Mouse (Mus musculus) liver, adult 2 months (tissue): ENCODE measurements at regions not wholly inside any gene's neighbourhood (a gene's known extent, or its start where the extent isn't known, plus 50 kb on each side); places are given as distances from the start of the nearest gene placed in this dataset.
A peak's percentile ranks its signal among the peaks of the same experiment; 100 is the strongest.

Source experiments
- DNase-seq: peaks from one replicate; pipeline ENCODE4 v3.0.0-alpha.2; 2011; ENCODE audit warnings: low read depth, low spot score; ENCODE audit errors: extremely low read depth
- H3K27ac ChIP-seq: fragments of 200-500 bp; replicated peaks from 2 replicates; pipeline ENCODE4 v1.5.1; 2012; ENCODE audit warnings: low read depth, mild to moderate bottlenecking, control low read depth, inconsistent platforms, low read length; ENCODE audit not compliant: insufficient read depth
- H3K27me3 ChIP-seq: fragments of 200-500 bp; 2 replicates; pipeline ENCODE4 v1.6.1; 2012; ENCODE audit warnings: mild to moderate bottlenecking, moderate library complexity, low read length, inconsistent platforms; ENCODE audit not compliant: control insufficient read depth, insufficient read depth
- H3K36me3 ChIP-seq: fragments of 200-500 bp; 2 replicates; pipeline ENCODE4 v1.6.1; 2012; ENCODE audit warnings: low read length, inconsistent platforms; ENCODE audit not compliant: control insufficient read depth, insufficient read depth
- H3K4me1 ChIP-seq: fragments of 200-500 bp; 2 replicates; pipeline ENCODE4 v1.6.1; 2011; ENCODE audit warnings: low read length; ENCODE audit not compliant: control insufficient read depth, insufficient read depth
- H3K4me3 ChIP-seq: fragments of 200-500 bp; 2 replicates; pipeline ENCODE4 v1.5.1; 2011; ENCODE audit warnings: low read depth, mild to moderate bottlenecking, control low read depth, low read length, moderate library complexity; ENCODE audit not compliant: insufficient read depth
- H3K79me2 ChIP-seq: fragments of 200-500 bp; 2 replicates; pipeline ENCODE4 v1.6.1; 2012; ENCODE audit warnings: inconsistent platforms, mild to moderate bottlenecking, low read length, moderate library complexity; ENCODE audit not compliant: control insufficient read depth, insufficient read depth
- H3K9ac ChIP-seq: fragments of 200-500 bp; 2 replicates; pipeline ENCODE4 v1.6.1; 2012; ENCODE audit warnings: low read depth, mild to moderate bottlenecking, control low read depth, inconsistent platforms, low read length
- CTCF ChIP-seq: fragments of 200-500 bp; IDR thresholded peaks from 2 replicates; pipeline ENCODE4 v1.5.1; 2011; ENCODE audit warnings: low read depth, low read length, control low read depth
- POLR2A ChIP-seq: fragments of 200-500 bp; IDR thresholded peaks from 2 replicates; pipeline ENCODE4 v1.6.1; 2011; ENCODE audit warnings: low read length, control low read depth; ENCODE audit not compliant: insufficient read depth; ENCODE audit errors: extremely low read depth
- WGBS: fragments of 180-500 bp; shearing (Covaris S2); methylation state at CpG from one replicate; pipeline ENCODE4 v1.1.7; 2018; 5-methylcytosine and 5-hydroxymethylcytosine counted together

- Histone ChIP-seq H3K9ac (no peak overlapping the region), H3K4me1 (no peaks in the 10 kb centered on the region), H3K4me3 (no peak overlapping the region), H3K36me3 (no peaks in the 10 kb centered on the region), H3K27ac (no peak overlapping the region), H3K79me2 (no peaks in the 10 kb centered on the region), H3K27me3 (no peaks in the 10 kb centered on the region)
- DNase-seq, result no peak
- TF ChIP-seq CTCF, result no peak
- TF ChIP-seq POLR2A, result no peak
- WGBS, result 61% methylated on average over 3 of the region's 3 CpGs
These were observed 89.0 kb upstream of the Id4 start for GRCm38 (mm10) chr13:48171994-48172393.

GRCm38 (mm10) chr13:48192476-48192875 lies 68.6 kb upstream of the Id4 start:
- WGBS, result 83% methylated on average over 2 of the region's 2 CpGs
- no peak overlapping the region for H3K9ac ChIP-seq
- no peaks in the 10 kb centered on the region for H3K36me3 ChIP-seq
- TF ChIP-seq POLR2A (no peak), CTCF (no peak)
- H3K27ac ChIP-seq, result no peak overlapping the region
- H3K4me1 ChIP-seq, result no peaks in the 10 kb centered on the region; the same call in 1 of the 2 replicates
- H3K27me3 ChIP-seq, result no peaks in the 10 kb centered on the region
- H3K79me2 ChIP-seq, result no peaks in the 10 kb centered on the region
- DNase-seq, result no peak
- no peak overlapping the region for H3K4me3 ChIP-seq

- Histone ChIP-seq H3K79me2 (no peaks in the 10 kb centered on the region), H3K27ac (no peak overlapping the region), H3K36me3 (no peaks in the 10 kb centered on the region), H3K4me3 (no peak overlapping the region), H3K9ac (no peak overlapping the region), H3K27me3 (no peaks in the 10 kb centered on the region), H3K4me1 (no peaks in the 10 kb centered on the region; the same call in 1 of the 2 replicates)
- WGBS, result 57% methylated on average over 5 of the region's 5 CpGs
- peak; percentile 85 for DNase-seq
- TF ChIP-seq POLR2A, result no peak
- no peak for TF ChIP-seq CTCF
These were observed 67.1 kb upstream of the Id4 start for GRCm38 (mm10) chr13:48193942-48194341.

GRCm38 (mm10) chr13:48207824-48208223 lies 53.2 kb upstream of the Id4 start:
- no peak for DNase-seq
- H3K9ac ChIP-seq, result no peak overlapping the region
- H3K79me2 ChIP-seq, result no peaks in the 10 kb centered on the region
- no peaks in the 10 kb centered on the region; the same call in 1 of the 2 replicates for H3K27me3 ChIP-seq
- no peak overlapping the region for H3K27ac ChIP-seq
- no peaks in the 10 kb centered on the region for H3K36me3 ChIP-seq
- no peak overlapping the region for H3K4me3 ChIP-seq
- WGBS, result 70% methylated on average over 4 of the region's 4 CpGs
- TF ChIP-seq POLR2A (no peak), CTCF (no peak)
- no peaks in the 10 kb centered on the region for H3K4me1 ChIP-seq
